Mouse (Mus musculus) small intestine, adult 10 weeks (tissue): Measurements from ENCODE around the gene Pigyl. TPM values are rescaled to one million over a fixed set of nuclear protein-coding genes. Genes with fewer than 3 reads are reported as not detected.

Experiments
- polyA plus RNA-seq: library from polyadenylated mRNA; stranded (reverse); fragments of 350-450 nt; fragmentation: Illumina TruSeq; extraction: RNeasy Lipid Tissue Mini Kit (QIAGEN cat#74804); gene quantifications from one replicate; pipeline ENCODE4 v1.2.3, GENCODE M21; 2014; ENCODE audit warnings: low replicate concordance

Pigyl gene
- polyA plus RNA-seq: not detected

DNA sequence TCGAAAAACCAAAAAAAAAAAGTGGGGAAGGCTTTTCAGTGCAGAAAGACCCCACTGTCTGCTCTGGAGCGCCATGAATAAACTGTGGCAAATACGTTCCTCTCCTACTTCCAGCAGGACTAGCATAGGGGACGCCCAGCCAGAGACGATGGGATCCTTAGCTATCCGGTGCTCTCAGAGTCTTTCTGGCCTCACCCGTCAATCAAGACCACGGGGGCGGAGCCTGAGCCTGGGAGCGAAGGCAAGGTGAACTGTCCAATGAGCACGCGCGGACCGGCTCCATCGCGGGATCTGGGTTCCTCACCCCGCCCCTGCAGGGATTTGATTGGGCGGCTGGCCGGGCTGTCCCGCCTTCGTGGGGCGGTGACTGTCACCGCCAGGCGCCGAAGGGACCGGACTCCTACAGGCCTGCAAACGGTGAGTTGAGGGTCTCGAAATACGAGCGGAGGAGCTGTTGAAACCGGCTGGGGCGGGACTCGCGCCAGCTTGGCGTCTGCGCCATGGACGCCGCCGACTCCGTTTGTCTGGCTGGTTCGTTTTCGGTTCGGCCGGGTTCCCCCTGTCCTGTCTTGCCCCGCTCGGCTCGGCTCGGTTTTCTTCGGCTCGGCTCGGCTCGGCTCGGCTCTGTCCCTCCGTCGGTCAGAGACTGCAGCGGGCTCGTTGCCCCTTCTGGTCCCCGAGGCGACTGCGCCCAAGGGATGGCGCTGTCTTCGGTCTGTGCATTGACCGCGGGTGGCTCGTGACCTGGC is at the start of gene Pigyl:
Pigyl (plus strand) TSS at position 350 of the 749 bp plus-strand sequence.

DNA sequence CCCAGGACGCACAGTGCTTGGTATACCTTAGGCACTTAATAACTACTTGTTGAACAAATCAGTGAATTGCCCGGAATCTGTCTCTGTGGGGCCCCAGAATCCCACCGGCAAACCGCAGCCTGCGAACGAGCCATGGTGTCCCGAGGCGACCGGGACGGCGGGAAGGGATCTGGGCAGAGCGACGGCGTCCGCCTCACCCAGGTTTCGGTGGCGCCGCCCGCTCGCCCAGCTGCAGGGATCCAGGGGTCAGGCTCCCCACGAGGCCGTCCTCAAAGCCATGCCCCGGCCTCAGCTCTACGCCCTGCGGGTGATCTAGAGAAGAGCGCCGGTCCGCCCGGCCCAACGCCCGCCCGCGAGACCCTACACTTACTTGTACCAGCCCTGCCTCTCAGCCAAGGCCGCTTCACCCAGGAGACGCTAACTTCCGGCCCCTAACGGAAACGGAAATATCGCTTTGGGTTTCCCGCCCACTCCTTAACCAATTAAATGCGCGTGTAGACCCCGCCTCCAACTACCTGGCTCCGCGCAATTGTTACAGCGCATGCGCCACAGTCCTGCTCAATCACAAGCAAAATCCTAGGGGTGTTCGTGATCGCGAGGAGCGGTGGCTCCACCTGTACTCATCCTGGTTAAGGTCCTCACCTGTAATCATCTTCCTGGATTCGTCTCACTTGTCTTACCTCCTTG is 39.8 kb upstream of the Pigyl start, which contains the start of gene Elof1:
Elof1 (minus strand) TSS at position 433 of the 687 bp plus-strand sequence.

DNA sequence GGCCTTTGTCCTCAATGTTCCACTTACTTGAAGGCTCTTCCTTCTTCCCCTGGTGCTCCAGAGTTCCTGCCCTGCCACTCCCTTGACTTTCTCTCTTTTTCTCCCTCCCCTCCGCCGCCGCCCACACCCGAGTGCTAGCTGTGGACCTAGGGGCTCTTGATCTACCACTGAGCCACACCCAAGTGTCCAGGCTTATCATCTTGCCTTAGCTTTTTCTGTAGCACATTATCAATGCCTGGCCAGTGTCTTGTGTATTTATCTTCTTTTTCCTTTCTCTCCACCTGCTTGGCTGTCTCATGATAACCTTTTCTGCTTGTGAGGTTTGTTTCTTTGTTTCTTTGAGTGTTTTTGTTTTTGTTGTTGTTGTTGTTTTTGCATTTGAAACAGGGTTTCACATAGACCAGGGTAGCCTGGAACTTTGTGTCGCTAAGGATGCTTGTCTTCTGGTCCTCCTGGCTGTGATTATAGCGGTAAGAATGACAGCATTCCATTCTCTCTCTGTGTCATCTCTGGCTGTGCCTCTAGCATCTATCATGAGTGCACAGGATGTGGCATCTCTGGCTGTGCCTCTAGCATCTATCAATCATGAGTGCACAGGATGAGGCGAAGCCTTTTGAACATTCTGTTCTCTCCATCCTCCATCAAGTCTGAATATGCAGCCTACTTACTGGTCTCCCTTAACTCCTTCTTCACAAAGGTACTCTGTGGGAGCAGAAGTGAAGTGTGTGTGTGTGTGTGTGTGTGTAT is 20.8 kb upstream of the Pigyl start, which contains the start of gene Acp5:
Acp5 (minus strand) TSS at position 68 of the 747 bp plus-strand sequence.

DNA sequence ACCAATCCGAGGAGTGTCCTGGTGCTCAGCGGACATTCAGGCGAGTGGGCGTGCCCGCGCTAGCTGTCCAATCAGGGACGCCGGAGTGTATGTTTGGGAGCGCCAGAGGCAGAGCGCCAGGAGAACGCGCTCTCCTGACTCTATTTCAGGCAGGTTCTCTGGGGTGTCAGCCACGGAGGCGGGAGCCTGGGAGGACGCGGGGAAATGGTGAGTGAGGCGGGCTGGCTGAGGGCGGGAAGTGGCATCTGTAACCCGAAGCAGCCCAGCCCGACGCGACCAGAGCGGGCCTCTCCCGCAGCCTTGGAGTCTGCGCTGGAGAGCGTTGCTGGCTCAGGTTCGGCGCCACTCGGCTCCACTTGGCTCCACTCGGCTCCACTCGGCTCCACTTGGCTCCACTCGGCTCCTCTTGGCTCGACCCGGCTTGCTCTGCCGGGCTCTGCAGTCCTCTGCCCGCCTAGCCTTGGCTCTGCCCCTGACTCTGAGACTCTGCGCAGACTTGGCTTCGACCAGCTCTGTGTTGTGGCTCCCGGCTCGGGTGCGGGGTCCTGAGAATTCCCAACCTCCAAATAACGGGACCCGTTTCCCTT is 31.5 kb downstream of the Pigyl start, which contains the start of gene Zfp872:
Zfp872 (plus strand) TSS at position 66 of the 587 bp plus-strand sequence.

Other genes starting within 250 kb of the Pigyl start
- 2.6 TPM for gene Rab3d, start 238.7 kb upstream of the Pigyl start, polyA plus RNA-seq
- gene Ccdc159, start 229.4 kb upstream of the Pigyl start, polyA plus RNA-seq: not detected
- gene Tmem205, start 229.3 kb upstream of the Pigyl start, polyA plus RNA-seq: 0.67 TPM
- gene Plppr2, start 219.8 kb upstream of the Pigyl start, polyA plus RNA-seq: 0.15 TPM
- 2.8 TPM for gene Swsap1, start 201.1 kb upstream of the Pigyl start, polyA plus RNA-seq
- gene Epor, start 193.3 kb upstream of the Pigyl start, polyA plus RNA-seq: not detected
- not detected for gene Rgl3, start 167.4 kb upstream of the Pigyl start, polyA plus RNA-seq
- gene Ccdc151, start 154.2 kb upstream of the Pigyl start, polyA plus RNA-seq: not detected
- gene Prkcsh, start 154.0 kb upstream of the Pigyl start, polyA plus RNA-seq: 4.0 TPM
- 0.37 TPM for gene Elavl3, start 104.8 kb upstream of the Pigyl start, polyA plus RNA-seq
- not detected for gene Gm49318, start 85.6 kb upstream of the Pigyl start, polyA plus RNA-seq
- not detected for gene Zfp653, start 85.5 kb upstream of the Pigyl start, polyA plus RNA-seq
- gene Ecsit, start 71.4 kb upstream of the Pigyl start, polyA plus RNA-seq: 2.3 TPM
- gene Cnn1, start 57.6 kb upstream of the Pigyl start, polyA plus RNA-seq: 48.9 TPM
- gene Elof1, start 39.7 kb upstream of the Pigyl start, polyA plus RNA-seq: 0.97 TPM
- 5.3 TPM for gene Acp5, start 21.1 kb upstream of the Pigyl start, polyA plus RNA-seq
- 0.19 TPM for gene Zfp872, start 31.2 kb downstream of the Pigyl start, polyA plus RNA-seq
- 74.5 TPM for gene Zfp809, start 68.9 kb downstream of the Pigyl start, polyA plus RNA-seq
- gene Zfp599, start 103.0 kb downstream of the Pigyl start, polyA plus RNA-seq: 6.2 TPM
- gene Zfp810, start 150.8 kb downstream of the Pigyl start, polyA plus RNA-seq: 16.3 TPM
- gene Anln, start 232.3 kb downstream of the Pigyl start, polyA plus RNA-seq: 20.6 TPM